Mouse (Mus musculus): ENCODE results near the gene Proser3.

GRCm38 (mm10) chr7:30567555-30567954, 15.5 kb upstream of the Proser3 start:
- no peak for TF ChIP-seq CTCF (IDR thresholded peaks at IDR 0.05; ENCODE audit: insufficient read depth, low read depth, low read length)
- no peak for TF ChIP-seq POLR2A (IDR thresholded peaks at IDR 0.05; ENCODE audit: insufficient read depth, low read depth, low read length)

All from olfactory bulb, adult 2 months (tissue).